Mouse (Mus musculus): ENCODE data around the gene Cog1. TPM values are rescaled to one million over a fixed set of nuclear protein-coding genes. Genes with fewer than 3 reads are reported as not detected.

Gene Cog1
- total RNA-seq (2022) = 10 to 100 TPM; 45.5 to 63.0 (median 54.6) TPM

DNA sequence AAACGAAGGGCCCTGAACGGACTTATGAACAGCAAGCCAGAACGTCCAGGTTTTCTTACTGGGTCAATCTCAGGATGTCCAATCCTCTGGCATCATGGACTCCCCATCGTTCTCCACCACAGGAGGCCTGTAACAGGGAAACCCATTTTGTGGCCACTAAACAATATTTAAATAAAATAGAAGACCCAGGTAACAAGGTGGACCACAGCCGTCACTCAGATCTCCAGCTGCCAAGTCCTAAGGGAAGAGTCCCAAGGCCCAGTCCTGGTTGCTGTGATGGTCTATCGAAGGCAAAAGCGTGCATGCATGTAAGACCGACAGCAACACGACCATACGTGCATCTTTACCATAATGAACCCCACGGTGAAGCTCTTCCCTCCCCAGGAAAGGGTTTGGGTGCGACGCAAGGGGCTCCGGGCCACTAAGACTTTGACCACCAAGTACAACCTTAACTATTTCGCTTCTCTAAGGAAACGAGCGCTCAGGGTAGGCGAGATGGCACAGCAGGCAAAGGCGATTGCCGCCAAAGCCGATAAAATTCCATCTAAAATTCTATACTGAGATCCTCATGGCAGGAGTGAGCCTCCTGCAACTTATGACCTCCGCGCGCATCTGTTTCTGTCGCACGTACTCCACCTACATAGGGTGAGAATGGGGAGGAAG lies at the start of gene Cog1:
TSS of gene Cog1 (plus strand) at position 480 of the 663 bp plus-strand sequence.
- DNase-seq = no peak

DNA sequence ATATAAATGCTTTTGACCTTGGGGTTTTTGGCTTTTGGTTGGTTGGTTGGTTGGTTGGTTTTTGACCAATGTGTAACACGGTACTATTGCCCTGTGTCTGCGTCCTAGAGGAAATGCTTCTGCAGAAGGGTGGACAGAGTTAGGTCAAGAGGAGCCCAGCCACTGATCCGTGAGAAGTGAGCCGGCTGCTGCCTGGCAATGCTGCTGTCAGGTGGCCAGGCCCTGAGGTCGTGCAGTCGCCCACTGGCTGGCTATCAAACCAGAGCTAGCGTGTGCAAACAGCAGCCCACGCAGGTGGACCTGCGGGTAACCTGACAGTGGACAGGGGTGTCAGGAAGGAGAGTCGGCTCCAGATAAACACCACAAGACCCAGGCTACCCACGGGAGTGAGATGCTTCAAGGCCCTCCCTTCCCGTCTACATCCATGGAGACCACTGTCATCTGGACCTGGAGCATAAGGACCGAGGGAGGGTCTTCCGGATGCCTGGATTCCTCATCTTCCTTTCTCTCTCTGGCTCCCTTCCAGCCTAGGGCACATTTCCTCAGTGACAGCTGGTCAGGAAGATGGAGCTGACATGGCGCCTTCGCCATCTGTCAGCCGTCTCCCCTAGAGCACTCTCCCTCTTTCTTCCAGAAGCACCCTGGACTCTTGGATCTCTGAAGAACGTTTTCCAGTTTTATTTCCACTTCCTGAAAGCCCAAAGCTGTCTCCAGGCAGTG lies 48.3 kb upstream of the Cog1 start:
- no peak for DNase-seq

DNA sequence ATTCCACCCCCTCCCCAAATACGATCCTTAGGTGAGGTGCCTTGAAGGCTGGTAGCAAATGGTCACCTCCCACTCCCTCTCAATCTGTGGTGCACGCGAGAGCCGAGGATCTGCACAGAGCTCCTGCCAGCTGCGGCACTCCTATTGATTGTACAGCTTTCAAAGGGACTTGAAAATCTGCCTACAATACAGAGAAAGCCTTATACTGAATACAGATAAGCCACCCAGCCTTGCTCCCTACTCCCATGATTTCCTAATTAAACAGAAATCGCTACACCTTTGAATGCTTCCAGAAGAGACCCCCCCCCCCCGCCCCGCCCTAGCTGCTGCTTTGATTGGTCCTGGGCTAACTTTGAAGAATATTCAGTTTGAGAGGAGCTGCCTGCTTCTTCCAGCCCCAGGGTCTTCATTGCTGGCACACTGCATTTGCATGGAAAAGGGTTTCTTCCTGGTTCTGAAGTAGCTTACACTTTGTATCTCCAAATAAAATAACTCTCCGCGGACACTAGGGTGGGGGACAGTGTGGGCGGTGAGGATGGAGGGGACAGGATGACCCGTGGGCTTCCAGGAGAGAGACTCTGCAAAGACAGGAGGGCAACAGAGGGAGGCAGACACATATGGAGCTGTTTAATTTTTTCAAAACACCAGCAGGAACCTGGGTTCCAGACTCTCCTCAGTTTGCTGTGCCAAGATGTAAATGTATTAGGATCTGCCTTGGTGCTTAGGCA lies 47.2 kb upstream of the Cog1 start:
- DNase-seq = no peak

DNA sequence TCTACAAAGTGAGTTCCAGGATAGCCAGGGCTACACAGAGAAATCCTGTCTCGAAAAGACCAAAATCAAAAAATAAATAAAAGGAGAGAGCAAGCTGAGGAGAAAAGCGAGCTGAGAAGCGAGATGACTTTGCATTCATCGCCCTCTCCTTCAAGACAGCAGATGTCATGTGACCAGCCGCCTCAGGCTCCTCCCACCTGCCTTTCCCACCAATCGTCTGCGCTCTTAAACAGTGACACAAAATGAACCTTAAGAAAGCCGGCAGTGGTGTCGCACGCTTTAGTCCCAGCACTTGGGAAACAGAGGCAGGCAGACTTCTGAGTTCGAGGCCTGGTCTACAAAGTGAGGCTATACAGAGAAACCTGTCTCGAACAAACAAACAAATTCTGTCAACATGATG lies 41.4 kb upstream of the Cog1 start:
- no peak for DNase-seq

DNA sequence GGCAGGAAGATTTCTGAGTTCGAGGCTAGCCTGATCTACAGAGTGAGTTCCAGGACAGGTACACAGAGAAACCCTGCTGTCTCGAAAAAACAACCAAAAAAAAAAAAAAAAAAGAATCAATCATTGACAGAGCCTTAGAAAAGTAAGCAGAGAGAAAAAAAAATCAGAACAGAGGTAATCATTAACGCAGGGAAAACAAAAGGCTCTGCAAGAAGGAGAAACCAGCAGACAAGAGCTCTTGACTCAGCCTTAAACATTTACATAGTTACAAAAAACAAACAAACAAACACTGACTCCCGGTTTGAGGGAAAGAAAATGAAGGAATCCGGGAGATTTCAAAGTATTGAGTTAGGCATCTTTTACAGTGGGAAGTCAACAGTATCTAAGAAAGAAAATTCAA lies 39.4 kb upstream of the Cog1 start:
- DNase-seq = no peak

DNA sequence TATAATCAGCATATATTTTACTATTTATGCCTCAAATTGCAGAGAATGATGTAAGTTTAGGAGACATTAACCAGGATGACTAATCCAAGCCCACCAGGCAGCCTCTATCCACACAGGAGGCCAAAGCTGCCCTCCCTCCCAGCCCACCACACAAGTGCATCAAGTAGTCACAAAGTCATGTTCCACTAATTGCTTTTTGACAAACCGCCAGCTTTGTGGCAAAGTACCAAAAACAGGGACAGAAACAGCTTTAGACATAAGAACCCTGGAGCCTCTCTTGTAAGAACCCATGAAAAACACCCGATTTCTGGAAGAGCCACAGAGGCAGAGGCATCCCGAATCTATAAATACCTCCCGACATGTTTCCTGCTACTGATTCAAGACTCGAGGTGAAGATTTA lies 38.7 kb upstream of the Cog1 start:
- DNase-seq = no peak

DNA sequence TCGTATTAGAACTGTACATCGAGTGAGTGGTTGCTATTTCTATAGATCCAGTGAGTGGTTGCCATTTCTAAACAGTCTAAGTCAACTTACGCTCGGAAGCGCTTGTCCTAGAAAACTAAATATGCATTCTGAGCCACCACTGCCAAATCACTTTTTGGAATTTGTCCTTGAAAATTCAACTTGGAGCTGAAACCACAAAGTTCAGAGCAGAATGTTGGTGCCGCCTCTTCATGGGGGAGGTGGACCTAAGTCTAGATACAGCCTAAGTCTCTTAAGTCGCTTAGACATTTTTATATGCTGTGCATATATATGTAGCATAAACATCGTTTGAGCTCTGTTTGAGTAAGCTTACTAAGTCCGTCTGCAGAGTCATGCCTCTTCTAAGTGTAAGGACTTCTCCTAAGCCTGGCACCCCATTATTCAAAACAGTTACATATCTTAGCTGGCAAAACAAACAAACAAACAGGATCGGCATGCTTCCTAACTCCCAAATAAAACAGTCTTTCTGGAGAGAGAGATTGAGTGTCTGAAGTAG lies 37.8 kb upstream of the Cog1 start:
- DNase-seq = no peak

DNA sequence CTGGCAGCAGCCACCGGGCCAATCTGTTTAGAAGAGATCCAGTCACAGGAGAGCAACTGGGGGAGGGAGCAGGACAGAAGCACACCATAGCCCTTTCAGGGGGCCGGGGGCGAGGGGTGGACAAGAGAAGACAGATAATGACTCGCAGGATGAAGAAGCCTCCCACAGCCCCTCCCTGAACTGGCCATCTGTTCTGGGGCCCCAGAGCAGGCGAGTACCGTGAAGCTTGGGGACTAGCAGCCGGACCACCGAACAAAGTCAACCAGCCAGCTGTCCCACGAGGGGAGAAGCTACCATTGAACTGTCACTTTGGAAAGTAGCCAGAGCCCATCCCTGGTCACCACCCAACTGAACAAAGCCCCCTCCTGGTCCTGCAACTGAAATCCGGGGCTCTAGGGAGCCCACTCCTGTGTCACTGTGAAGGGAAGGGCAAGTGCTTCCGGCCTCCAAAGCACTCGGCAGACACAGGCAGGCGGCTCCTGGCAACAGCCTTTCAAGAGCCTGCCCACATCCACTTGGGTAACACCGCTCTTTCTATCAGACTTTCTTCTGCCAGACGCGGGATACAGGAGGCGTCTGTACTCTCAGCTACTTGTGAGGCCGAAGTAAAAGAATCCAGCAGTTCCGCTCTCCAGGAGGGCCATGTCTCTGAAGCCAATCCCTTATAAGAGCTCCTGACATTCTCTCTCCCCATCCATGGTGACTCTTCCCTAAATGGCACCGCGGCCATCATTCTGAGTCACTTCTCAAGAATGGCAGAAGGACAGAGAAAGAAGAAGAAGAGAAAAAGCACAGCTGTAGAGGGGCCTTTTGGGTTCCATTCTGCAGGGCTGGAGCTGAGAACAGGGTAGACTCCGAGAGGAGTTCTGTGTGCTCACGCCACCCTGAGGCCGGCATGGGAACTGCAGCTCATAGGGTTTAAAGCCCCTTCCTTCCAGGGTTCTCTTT lies 37.0 kb upstream of the Cog1 start:
- DNase-seq = peak; percentile 36

DNA sequence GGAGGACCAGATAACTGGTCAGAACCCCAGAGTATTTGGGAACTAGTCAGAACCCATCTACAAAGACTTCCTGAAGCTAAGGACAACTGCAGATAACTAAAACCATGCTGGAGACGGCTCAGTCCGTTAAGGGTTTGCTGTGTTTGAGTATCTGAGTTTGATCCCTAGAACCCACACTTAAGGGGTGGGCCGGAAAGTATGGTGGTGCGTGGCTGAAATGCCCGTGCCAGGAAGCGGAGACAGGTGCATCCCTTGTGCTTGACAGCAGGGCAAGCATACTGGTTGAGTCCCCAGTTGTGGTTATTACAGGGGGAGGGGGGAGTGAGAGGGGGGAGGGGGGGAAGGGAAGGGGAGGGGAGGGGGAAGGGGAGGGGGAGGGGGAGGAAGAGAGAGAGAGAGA lies 34.5 kb upstream of the Cog1 start:
- DNase-seq = no peak

DNA sequence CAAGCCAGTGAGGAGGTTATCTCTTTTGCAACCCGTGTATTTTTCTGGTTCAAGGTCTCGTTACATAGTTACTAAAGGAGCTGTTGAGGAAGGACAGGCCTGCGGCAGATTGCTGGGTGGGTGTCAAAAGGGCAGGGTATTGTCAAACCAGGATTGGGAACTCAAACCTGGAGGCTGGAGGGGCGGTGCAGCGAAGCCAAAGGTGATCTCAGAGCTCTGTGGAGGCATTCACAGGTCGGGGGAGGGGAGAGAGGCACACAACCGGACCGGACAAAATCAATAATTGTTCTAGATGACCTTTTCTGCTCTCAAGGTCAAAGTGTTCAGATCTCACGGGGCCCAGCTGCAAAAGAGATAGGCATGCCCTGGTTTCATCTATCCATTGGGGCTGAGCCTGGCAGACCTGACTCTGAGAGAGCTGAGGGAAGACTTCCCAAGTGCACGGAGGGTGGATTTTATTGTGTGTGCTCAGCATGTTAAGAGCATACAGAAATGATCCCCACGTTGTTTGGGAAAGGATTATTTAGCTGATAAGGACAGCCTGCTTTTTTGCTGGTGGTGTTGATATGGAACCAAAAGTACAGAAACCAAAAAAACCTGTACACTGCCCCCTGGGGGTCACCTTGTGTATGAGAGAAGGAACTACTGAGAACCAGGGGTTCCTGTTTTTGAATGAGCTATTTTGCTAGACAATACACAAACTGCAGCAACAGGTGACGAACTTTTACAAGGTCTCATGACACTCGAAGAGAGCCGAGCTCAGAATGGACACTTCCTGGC lies 31.6 kb upstream of the Cog1 start:
- DNase-seq = no peak

DNA sequence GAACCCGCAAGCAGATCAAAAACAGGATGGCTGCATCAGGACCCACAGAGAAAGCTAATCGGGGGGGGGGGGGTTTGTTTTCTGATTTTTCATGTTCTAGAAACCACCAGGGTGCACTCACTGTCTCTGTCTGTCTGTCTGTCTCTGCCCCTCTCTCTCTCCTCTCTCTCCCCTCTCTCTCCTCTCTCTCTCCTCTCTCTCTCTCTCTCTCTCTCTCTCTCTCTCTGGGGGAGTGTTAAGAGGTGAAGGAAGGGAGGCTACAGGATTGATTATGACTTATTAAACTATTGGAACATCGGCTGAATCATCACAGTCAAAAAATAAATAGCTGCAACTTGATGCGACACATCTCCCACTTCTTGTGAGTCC lies 30.7 kb upstream of the Cog1 start:
- DNase-seq = no peak

DNA sequence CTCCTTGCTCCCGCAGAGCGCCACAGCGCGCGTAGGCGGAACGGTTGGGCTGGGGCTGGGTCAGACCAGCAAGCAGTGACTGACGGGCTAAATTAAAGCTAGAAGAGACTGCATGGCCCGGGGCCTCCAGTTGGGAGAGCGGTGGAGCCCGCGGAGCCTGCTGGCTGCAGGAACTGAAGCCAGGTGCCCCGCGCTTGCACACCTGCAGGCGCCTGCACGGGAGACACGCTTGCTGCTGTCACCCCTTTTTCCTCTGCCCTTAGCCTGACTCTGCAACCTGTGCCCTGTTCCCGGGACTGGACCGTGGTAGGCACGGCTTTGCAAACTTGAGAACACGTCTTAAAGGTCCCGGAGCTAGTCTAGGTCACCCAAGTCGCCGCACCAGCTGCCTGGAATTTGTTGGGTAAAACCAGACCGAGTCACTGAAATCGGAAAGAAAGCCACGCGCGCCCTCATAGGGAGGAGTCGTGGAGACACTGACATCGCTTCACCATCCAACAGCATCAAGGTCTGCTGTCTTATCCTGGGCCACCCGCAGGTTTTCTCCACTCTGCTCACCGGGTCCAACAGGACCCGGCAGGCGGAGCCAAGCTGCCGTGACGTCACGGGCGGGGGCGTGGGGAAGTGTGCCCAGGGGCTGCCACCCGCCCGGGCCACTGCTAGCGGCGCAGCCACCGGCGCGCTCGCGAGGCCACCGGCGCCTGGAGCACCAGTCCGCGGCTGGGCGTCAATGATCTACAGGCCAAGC lies 30.1 kb upstream of the Cog1 start, which contains the start of gene Sstr2:
TSS of gene Sstr2 (plus strand) at position 671 of the 748 bp plus-strand sequence.
- peak; percentile 52 for DNase-seq

DNA sequence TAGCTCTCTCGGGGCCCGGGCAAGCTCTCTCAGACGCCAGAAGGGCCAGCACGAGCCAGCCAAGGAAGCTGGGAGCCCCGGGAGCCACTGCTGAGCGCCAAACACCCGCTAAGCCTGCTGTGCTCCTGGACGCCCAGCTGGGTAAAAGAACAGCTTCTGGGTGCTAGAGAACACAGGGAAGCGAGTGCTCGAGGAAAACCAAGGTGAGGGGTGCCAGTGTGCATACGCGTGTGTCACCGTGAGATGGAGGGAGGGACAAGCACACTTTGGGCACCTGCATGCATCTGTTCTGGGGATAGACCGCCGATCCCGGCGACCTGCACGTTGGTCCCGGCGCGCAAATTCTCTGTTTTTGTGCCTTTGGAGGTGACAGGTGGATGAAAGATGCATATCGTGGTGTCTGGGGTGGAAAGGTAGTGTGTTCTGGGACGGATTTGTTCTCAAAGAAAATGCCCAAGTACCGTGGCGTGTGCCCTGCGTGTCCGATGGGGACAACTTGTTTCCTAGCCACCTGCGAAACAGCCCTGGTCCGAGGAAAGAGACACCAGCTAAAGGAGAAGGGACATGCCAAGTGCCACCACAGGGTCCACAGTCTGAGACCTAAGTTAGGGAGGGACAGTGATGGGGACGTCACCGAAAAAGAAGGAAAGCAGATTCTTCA lies 29.4 kb upstream of the Cog1 start:
- DNase-seq = no peak

DNA sequence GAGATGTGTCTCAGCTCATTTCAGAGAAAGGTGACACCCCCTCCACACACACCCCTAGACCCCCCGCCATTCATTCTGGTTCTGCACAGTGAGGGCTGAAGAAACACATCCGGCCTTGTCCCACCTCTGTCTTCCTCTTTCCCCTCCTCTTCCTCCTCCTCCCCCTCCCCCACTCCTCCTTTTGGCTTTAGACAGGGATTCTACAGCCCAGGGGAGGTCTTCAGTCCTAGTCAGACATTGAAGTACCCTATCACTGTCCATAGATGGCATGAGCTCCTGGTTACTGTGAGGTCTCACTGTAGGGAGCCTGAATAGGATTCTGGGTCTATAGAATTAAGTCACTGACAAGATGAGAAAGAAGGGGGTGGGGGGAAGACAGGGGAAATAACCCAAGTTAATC lies 28.0 kb upstream of the Cog1 start:
- no peak for DNase-seq

DNA sequence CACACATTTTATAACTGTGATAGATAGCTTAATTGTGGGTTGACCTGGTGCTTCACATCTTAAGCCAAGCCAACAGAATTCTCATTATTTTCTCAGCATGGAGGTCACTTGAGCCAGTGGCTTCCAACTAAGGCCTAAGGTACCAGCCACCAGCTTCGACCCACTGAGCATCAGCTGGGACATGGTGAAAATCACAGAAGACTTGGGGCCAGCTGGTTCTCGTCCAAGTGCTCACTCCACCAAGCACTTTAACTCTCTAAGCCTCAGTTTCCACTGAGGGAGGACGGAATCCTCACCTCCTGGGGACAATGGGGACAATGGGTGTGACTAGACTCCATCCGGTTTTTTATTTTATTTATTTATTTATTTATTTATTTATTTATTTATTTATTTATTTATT lies 26.9 kb upstream of the Cog1 start:
- DNase-seq = no peak

DNA sequence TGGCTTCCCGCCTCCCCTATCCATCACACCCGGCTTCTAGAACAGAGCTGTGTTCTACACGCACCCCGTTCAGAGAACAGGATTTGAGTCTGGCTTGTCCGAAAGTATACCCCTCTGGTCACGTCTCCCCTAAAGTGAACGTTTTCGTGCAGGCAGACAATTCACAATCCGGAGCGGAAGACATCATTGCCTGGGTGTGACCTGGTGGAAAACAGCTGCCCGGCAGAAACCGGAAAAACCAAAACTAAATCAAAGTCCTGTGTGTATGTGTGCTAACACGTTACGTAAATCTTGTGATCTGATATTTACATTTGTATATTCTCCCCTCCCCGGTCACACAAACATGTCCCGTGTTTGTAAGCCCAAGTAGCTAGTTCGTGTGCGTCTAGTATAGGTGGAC lies 23.5 kb upstream of the Cog1 start:
- DNase-seq = no peak

DNA sequence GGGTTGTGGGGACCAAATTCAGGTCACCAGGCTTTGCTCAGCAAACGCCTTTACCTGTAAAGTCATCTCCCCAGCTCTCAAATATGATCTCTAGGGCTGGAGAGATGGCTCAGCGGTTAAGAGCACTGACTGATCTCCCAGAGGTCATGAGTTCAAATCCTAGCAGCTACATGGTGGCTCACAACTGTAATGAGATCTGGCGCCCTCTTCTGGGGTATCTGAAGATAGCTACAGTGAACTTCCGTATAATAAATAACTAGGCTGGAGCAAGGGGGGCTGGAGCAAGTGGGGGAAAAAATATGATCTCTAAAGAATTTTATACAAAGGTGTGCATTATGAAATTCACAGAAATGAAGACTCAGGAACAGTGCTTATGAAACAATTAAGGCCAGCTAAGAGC lies 21.2 kb upstream of the Cog1 start:
- no peak for DNase-seq

DNA sequence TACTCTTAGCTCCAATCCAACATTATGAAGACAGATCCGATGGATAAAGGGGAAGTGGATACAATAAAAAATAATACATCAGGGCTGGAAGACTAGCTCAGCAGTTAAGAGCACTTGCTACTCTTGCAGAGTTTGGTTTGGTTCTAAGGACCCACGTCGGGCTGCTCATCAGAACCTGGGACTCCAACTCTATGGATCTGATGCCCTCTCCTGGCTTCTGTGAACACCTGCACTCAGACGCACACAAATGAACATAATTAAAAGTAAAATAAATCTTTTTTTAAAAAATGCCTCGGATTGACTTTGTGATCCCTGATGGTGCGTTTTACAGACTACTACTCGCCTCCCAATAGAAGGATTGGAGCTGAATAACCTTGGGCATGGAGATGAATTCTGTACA lies 18.3 kb upstream of the Cog1 start:
- no peak for DNase-seq

DNA sequence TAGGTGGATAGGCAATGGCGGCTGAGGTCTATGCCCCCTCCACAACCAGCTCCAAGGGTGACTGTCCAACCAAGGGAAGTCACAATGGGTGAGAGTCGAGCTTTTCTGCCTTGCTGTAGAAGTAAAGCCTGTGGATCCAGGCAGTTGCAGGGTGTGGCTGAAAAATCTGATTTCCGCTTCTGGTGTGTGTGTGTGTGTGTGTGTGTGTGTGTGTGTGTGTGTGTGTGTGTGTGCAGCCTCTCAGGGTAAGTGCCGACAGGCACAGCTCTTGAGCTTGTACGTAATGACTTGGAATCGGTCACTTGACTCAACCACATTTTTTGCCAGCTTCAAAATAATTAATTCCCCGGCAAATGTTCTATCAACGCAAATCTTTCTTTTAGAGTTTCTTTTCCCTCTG lies 17.7 kb upstream of the Cog1 start:
- DNase-seq = no peak

DNA sequence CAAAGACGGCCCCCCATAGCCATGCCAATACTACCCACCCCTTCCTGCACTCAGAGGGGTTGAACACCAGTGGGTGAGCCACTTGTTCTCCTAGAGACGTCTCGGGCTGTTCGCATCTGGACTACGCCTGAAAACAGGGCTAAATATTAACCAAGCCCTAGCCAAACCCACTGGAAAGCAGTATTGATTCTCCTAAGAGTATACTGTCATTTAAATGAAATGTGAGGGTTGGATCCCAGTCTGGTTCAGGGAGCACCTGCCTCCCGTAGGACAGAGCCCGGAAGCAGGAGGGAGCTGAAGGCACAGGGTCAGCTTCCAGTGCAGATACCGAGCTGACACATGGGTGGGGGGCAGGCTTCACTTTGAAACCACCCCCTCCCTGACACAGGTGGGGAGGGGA lies 17.1 kb upstream of the Cog1 start:
- DNase-seq = no peak

Measured in adrenal gland, adult 8-10 months (tissue).